Mouse (Mus musculus) layer of hippocampus, postnatal 36 days (tissue): ENCODE data around the gene Hpca. TPM values are rescaled to one million over a fixed set of nuclear protein-coding genes. Genes with fewer than 3 reads are reported as not detected.

ENCODE experiments used
- DNase-seq, 2 experiments: peaks; one replicate each; pipeline ENCODE4 v3.0.0; 2022
- total RNA-seq, 2 experiments: library from RNA; stranded (reverse); gene quantifications; 2 replicates each; pipeline ENCODE4 v1.2.3; 2021

Gene Hpca
- total RNA-seq = 1,000 to 10,000 TPM; 2,384 to 2,720 TPM

DNA sequence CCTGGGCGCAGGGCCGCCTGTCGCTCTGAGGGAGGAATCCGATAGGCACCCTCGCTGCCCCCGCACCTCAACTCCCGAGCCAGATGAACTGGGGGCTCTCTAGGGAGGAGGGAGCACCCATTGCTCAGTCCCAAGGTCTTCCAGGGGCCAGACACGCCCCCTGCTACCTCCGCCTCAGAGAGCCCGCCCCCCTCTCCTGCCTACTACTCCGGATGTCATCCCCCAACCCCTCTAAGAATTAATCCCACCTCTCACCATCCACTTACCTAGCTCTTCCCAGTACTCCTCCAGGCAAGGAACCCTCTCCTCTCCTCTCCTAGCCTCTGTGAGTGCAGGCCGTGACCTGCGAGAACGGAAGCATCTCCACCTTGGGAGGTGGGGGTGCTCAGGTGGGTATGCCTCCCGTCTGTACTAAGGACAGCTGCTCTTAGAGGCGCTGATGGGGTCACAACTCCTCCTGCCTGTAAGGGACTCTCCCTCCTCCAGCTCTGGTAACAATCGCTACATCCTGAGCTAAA, at the start of gene Hpca:
Gene Hpca (minus strand): TSS at position 468 of the 518 bp plus-strand sequence.
- no peak for DNase-seq

- DNase-seq = no peak
Measured at GRCm38 (mm10) chr4:129161581-129162255, 39.9 kb upstream of the Hpca start.

DNA sequence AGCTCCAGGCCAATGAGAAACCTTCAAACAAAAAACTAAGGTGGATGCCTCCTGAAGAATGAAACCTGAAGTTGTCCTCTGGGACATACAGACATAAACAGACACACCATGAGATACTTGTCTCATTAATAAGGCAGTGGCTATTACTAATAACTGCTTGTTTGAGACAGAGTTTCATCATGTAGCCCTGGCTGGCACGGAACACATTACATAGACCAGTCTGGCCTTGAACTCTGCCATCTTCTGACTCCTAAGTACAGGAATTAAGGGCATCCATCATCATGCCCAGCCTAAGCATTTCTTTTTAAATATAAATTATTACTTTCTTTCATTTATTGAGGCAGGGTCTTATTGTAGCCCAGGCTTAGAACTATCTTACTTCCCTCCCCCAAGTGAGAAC, 39.2 kb upstream of the Hpca start:
- no peak for DNase-seq

DNA sequence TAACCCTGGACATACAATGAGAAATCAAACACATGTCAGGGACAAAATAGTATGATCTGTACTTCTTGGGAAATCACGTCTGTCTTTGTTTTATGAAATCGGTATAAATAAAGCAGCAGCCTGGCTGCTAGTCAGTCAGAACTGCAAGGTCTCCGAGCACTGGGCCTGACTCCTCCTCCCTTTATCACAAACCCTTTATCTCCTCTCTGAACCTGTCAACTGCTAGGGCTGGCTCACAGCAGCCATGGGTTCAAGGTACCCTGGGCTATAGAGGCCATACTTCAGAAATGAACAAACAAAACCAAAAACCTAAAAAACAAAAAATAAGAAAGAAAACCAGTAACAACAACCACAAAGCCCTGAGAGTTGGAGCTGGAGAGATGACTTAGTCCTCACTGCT, 36.7 kb upstream of the Hpca start:
- DNase-seq = no peak

DNA sequence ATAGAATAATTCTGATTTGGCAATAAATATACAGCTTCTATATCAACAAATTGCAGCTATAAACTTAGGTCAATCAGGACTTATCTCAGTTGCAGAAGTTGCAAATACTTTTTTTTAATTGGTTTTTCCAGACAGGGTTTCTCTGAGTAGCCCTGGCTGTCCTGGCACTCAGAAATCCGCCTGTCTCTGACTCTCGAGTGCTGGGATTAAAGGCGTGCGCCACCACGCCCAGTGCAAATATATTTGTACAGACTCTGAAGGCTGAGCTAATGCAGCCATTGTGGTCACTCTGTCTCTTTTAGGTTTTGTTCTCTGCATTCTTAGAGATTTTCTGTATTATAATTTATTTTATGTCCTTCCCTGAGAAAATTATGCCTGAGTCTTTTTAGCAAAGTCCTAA, 35.7 kb upstream of the Hpca start:
- DNase-seq = no peak

GRCm38 (mm10) chr4:129151276-129151811, 29.5 kb upstream of the Hpca start:
- DNase-seq = no peak

DNA sequence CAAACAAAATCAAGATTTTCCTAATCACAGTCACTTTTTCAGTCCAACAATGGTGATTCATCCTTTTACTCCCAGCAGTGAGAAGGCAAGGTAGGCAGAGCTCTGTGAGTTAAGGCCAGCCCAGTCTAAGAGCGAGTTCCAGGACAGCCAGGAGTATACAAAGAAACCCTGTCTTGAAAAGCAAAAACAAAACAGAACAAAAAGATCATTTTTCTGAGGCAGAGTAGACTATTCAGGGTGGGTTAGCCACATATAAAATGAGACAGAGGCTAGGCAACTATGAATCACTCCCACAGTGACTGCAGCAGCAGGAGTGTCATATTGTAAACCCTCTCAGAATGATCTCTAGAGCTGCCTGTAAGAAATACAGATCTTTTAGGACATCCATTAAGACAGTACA, 27.5 kb upstream of the Hpca start:
- no peak for DNase-seq

DNA sequence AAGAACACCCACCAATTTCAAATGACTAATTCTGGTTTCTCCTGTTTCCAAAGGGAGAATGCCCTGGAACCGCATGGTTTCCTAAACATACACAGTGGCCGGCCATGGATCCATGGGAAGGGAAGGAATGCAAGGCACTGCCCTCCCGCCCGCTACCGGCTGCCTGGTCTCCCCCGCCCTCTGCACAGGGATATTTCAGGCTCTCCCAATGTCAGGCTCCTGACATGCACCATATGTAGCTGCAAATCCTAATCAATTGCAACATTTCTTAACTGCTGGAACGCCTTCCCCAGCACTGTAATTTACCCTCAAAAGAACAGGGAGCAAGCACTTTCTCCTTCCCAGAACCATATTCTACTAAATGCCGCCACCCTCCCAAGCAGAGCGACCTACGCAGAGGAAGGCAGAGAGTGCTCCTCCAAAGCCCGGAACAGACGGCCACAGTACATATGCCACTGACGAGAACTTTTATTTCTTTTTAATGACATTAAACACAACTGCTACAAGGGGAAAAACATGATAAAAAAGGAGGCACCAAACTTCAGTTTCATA, 25.8 kb upstream of the Hpca start:
- DNase-seq = no peak

- DNase-seq = no peak
Measured at GRCm38 (mm10) chr4:129146392-129146791, 24.6 kb upstream of the Hpca start.

GRCm38 (mm10) chr4:129145943-129146342, 24.1 kb upstream of the Hpca start:
- no peak for DNase-seq

- DNase-seq = no peak
Measured at GRCm38 (mm10) chr4:129145411-129145810, 23.6 kb upstream of the Hpca start.

- peak; percentile 77 to 78 for DNase-seq
Measured at GRCm38 (mm10) chr4:129144401-129145367, 22.8 kb upstream of the Hpca start.

DNA sequence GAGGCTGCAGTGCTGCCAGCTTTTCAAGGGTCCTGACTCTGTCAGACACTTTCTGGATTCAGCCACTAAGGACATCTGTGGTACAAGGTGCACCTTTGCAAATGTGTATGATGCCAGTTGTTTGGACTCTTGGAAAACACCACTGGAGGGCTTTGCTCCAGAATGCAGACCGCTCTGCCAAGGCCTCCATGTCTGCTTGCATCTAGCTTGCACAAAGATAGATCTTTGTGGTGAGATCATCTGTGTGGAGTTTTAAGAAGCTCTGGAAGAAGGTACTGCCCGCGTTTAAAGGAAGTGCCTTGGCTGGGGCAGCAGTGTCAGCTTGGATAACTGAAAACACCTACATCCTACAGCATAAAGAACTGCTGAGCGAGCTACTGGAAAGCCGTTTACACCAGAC, 21.7 kb upstream of the Hpca start:
- DNase-seq = no peak

DNA sequence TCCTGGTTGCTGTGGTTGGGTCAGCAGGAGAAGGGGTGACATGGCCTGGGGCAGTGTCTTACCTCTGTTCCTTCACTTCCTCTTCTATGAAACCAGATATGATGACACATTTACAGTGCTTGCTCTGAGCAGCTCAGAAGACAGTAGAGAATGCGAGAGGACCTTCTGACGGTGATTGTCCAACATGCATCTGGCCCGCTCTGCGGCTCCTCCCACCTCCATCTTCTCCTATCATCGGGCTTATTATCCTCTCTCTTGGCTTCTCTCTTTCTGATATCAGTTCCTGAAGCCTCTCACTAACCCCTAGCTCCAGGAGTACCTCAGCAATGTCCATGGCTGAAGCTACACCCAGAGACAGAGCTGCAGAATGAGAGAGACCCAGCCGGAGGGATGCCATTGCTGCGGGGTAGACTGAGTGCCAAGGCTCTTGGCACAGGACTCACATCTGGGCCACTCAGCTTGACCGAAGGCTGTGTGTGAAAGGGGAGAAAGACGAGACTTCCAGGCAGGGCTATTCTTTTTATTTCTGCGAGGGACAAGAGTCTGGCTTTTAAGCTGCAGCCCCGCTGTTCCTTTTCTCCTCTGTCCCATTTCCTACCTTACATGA, 20.7 kb upstream of the Hpca start:
- no peak for DNase-seq

- no peak for DNase-seq
Measured at GRCm38 (mm10) chr4:129141560-129142438, 20.0 kb upstream of the Hpca start.

DNA sequence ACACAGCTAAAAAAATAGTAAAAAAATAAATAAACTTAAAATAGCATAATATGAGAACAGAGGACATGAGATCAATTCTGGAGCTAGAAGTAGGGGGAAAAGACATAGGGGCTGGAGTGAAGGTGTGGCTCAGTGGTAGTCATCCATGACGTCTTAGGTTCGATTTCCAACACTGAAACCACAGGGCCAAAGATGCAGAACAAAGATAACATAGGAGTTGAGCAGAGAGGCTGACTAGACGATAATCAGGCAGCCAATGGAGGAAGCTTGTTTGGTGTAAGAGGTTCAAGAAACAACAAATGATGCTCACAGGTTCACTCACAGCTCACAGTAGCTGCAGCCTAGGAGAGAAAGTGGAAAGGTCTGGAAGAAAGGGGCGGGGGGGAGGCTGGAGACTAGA, 19.0 kb upstream of the Hpca start:
- no peak for DNase-seq

DNA sequence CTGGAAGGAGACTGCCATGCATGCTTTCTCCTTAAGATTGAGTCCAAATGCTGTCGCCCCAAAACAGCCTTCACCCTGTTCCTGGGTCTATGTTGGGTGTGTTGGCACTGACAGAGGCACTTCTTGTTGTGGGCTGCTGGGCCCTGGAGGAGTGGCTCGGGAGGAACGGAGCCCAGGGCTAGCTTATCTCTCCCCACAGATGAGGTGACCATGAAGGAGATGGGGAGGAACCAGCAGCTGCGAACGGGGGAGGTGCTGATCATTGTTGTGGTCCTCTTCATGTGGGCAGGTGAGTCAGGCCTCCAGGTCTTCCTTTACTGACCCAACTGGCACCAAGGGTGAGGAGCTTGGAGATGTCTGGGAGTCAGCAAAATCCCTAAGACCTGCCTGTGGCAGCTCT, 17.8 kb upstream of the Hpca start:
- DNase-seq = no peak

- DNase-seq = no peak
Measured at GRCm38 (mm10) chr4:129137392-129138321, 15.8 kb upstream of the Hpca start.

DNA sequence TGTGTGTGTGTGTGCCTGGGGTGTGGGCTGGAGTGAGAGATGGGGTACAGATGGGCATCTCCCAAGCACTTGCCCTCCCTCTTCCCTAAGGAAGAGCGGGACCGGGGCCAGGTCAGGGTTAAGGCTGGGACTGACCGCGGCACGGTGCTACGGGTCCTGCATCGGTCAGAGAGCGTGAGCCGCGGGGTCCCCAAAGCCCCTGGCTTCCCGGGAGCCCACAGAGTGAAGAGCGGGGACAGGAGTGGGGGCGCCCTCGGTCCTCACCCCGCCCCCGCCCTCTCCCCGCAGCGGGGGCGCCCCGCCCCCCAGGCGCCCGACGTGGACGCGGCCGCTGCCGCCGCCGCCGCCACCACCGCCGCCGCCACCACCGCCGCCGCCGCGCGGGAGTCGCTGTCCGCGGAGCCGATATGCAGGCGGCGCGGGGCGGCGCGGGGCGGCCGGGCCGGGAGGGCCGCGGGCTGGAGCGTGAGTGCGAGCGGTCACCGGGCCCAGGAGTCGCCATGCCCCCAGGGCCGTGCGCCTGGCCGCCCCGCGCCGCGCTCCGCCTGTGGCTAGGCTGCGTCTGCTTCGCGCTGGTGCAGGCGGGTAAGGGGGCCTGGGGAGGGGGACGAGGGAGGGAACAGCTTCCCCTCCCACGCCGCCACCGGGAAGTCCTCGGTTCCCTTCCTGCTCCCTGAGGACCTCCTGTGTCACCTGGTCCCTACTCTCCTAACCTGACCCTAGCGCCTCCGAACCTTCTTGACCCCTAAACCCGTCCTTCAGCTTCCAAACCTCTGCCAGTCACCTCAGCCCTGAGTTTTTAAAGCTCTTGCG, 14.9 kb upstream of the Hpca start, which contains the start of gene Fndc5:
Gene Fndc5 (plus strand): TSS at position 421 of the 813 bp plus-strand sequence.
- DNase-seq = no peak
